11 mouse cellular contexts compared by ENCODE assay signal in genomic region chr3:144669944-144670874, GRCm38 (mm10). TPM values are rescaled to one million over a fixed set of nuclear protein-coding genes. Genes with fewer than 3 reads are reported as not detected.
DNase-seq lines count a peak whose midpoint lies in the region; ATAC-seq and TF ChIP-seq lines count a peak whose summit lies in the region.
"Had no signal": no experiment of that assay in that cellular context is flagged by ENCODE, and none has a peak within 500 bp of the region (broad histone marks: within the 10 kb centered on the region; RNA-seq: fewer than 3 reads in every experiment).

No protein-coding gene starts in this region.

- no peak overlapping the region for H3K9ac ChIP-seq in hindbrain, embryonic 16.5 days (ENCODE audit: low read depth, low read length)
- H3K9ac ChIP-seq in hindbrain, embryonic 12.5 days: no peak overlapping the region
- no peak overlapping the region; the same call in 1 of the 2 replicates for H3K9ac ChIP-seq in liver, postnatal 0 days (replicated peaks)
- H3K9ac ChIP-seq: embryonic facial prominence, embryonic 15.5 days had no signal

- TF ChIP-seq EP300 in liver, postnatal 0 days (IDR thresholded peaks at IDR 0.05; ENCODE audit: low read depth): peak; percentile 98

- H3K9me3 ChIP-seq in hindbrain, embryonic 16.5 days (ENCODE audit: control insufficient read depth, low read length): no peaks in the 10 kb centered on the region
- H3K9me3 ChIP-seq in hindbrain, embryonic 12.5 days (replicated peaks): no peaks in the 10 kb centered on the region
- H3K9me3 ChIP-seq in liver, postnatal 0 days (ENCODE audit: low read length): no peaks in the 10 kb centered on the region
- H3K9me3 ChIP-seq: embryonic facial prominence, embryonic 15.5 days had no signal

- no peak overlapping the region for H3K27ac ChIP-seq in hindbrain, embryonic 16.5 days (ENCODE audit: low read depth, low read length)
- H3K27ac ChIP-seq in hindbrain, embryonic 12.5 days: no peak overlapping the region
- H3K27ac ChIP-seq in embryonic fibroblast, embryonic 13.5 days (ENCODE audit: insufficient read depth, low read length): peak overlapping the region; percentile 40; the same call in 1 of the 2 replicates
- peak overlapping the region; percentile 87 for H3K27ac ChIP-seq in liver, postnatal 0 days (ENCODE audit: low read depth)
- H3K27ac ChIP-seq: embryonic facial prominence, embryonic 15.5 days; heart, adult 2 months had no signal

- no peak for TF ChIP-seq POLR2A in embryonic fibroblast, embryonic 13.5 days (IDR thresholded peaks at IDR 0.05; ENCODE audit: low read depth, low read length)

- 57% methylated on average over 14 of the region's 14 CpGs for WGBS in hindbrain, embryonic 16.5 days
- 61% methylated on average over 14 of the region's 14 CpGs for WGBS in hindbrain, embryonic 12.5 days
- 46% methylated on average over 14 of the region's 14 CpGs for WGBS in liver, postnatal 0 days (ENCODE audit: insufficient replicate concordance)

- 0 out of 2 replicates have a peak, but pooled peaks have one; percentile 16 for ATAC-seq in hindbrain, embryonic 16.5 days
- no peak for ATAC-seq in hindbrain, embryonic 12.5 days (ENCODE audit: low FRiP score)
- peak; percentile 99 for ATAC-seq in liver, postnatal 0 days

- no peak overlapping the region for H3K4me2 ChIP-seq in hindbrain, embryonic 16.5 days (ENCODE audit: low read length)
- no peak overlapping the region for H3K4me2 ChIP-seq in hindbrain, embryonic 12.5 days (replicated peaks)
- H3K4me2 ChIP-seq in liver, postnatal 0 days (ENCODE audit: low read depth, low read length): peak overlapping the region; percentile 54
- H3K4me2 ChIP-seq: embryonic facial prominence, embryonic 15.5 days had no signal

- no peaks in the 10 kb centered on the region for H3K36me3 ChIP-seq in hindbrain, embryonic 16.5 days (ENCODE audit: control insufficient read depth, insufficient read depth, low read length)
- no peaks in the 10 kb centered on the region for H3K36me3 ChIP-seq in hindbrain, embryonic 12.5 days
- H3K36me3 ChIP-seq in liver, postnatal 0 days (replicated peaks; ENCODE audit: insufficient read depth, low read length): no peaks in the 10 kb centered on the region
- H3K36me3 ChIP-seq: embryonic facial prominence, embryonic 15.5 days had no signal

- intact Hi-C loops in left cerebral cortex, postnatal 14 days (cut with DNase I): no loop called here

- no peak for TF ChIP-seq CTCF in embryonic fibroblast, embryonic 13.5 days (IDR thresholded peaks at IDR 0.05; ENCODE audit: borderline replicate concordance, insufficient read depth, low read length)
- TF ChIP-seq CTCF in liver, postnatal 0 days (IDR thresholded peaks at IDR 0.05; ENCODE audit: low read depth): no peak

- H3K4me3 ChIP-seq in hindbrain, embryonic 16.5 days (ENCODE audit: low read length): no peak overlapping the region
- H3K4me3 ChIP-seq in hindbrain, embryonic 12.5 days: no peak overlapping the region
- H3K4me3 ChIP-seq in embryonic fibroblast, embryonic 13.5 days (ENCODE audit: insufficient read depth, low read length): no peak overlapping the region
- no peak overlapping the region for H3K4me3 ChIP-seq in liver, postnatal 0 days (ENCODE audit: low read depth, low read length)
- H3K4me3 ChIP-seq: embryonic facial prominence, embryonic 15.5 days; heart, adult 2 months had no signal

- peak; percentile 96 for DNase-seq in MEL-GATA-1-ER (ENCODE audit: extremely low read depth, low read depth)
- DNase-seq in liver, postnatal 0 days: peak; percentile 80
- no peak for DNase-seq in cerebellum, adult 9-11 months
- DNase-seq in left cerebral cortex, postnatal 14 days (ENCODE audit: low spot score in 2 of 2): no peak
- DNase-seq in frontal cortex, postnatal 25 days (ENCODE audit: low spot score in 2 of 2): no peak
- DNase-seq: thymus, postnatal 25 days had no signal

- no peaks in the 10 kb centered on the region for H3K4me1 ChIP-seq in hindbrain, embryonic 16.5 days (ENCODE audit: control insufficient read depth, insufficient read depth, low read depth, low read length)
- H3K4me1 ChIP-seq in hindbrain, embryonic 12.5 days: peaks cover 2% of the 10 kb centered on the region
- H3K4me1 ChIP-seq in embryonic fibroblast, embryonic 13.5 days (ENCODE audit: control insufficient read depth, insufficient read depth, low read length): peaks cover 10% of the 10 kb centered on the region; the same call in 1 of the 2 replicates
- peaks cover 31% of the 10 kb centered on the region for H3K4me1 ChIP-seq in liver, postnatal 0 days (ENCODE audit: insufficient read depth)
- H3K4me1 ChIP-seq: embryonic facial prominence, embryonic 15.5 days had no signal

- no peaks in the 10 kb centered on the region for H3K27me3 ChIP-seq in hindbrain, embryonic 16.5 days (replicated peaks; ENCODE audit: control insufficient read depth, insufficient read depth, low read length)
- H3K27me3 ChIP-seq in hindbrain, embryonic 12.5 days: no peaks in the 10 kb centered on the region
- H3K27me3 ChIP-seq in liver, postnatal 0 days (ENCODE audit: insufficient read depth, low read length): no peaks in the 10 kb centered on the region
- H3K27me3 ChIP-seq: embryonic facial prominence, embryonic 15.5 days had no signal

RNA-seq across cellular contexts. Expression of gene Sh3glb1, which starts 49.9 kb away (rescaled TPM):
- polyA plus RNA-seq in hindbrain, embryonic 16.5 days (2015; fragmentation: Nextera tagmentation; extraction: Ambion mirVana): 95.4 and 113 TPM in 2 replicates
- 115 and 123 TPM in 2 replicates for polyA plus RNA-seq in hindbrain, embryonic 12.5 days (2016; fragmentation: Nextera tagmentation; extraction: Ambion mirVana)
- 253 and 269 TPM in 2 replicates for polyA plus RNA-seq in embryonic fibroblast, embryonic 13.5 days (2011; ENCODE audit: insufficient read length, low read depth, missing spikeins)
- polyA plus RNA-seq in liver, postnatal 0 days (2015; fragmentation: Nextera tagmentation; extraction: Ambion mirVana): 84.8 and 91.2 TPM in 2 replicates
- 10 to 100 TPM; 82.3 TPM for total RNA-seq in left cerebral cortex, postnatal 14 days (2021)

Comparison
In these comparisons a context has a peak if more than half of its experiments do, and no peak if none do; other contexts are left out.
1. H3K27ac ChIP-seq: peak in embryonic fibroblast, embryonic 13.5 days (single experiment) and liver, postnatal 0 days (single experiment); none in hindbrain, embryonic 16.5 days (single experiment) and hindbrain, embryonic 12.5 days (single experiment).
2. DNase-seq: peak in MEL-GATA-1-ER (single experiment) and liver, postnatal 0 days (single experiment); none in cerebellum, adult 9-11 months (single experiment), left cerebral cortex, postnatal 14 days (0 of 2) and frontal cortex, postnatal 25 days (0 of 2).